Mouse (Mus musculus) lung, adult 2 months (tissue): Measurements from ENCODE around the gene Slc5a1.

Source experiments
- CTCF ChIP-seq: fragments of 200-500 bp; IDR thresholded peaks from 2 replicates; pipeline ENCODE4 v1.5.1; 2011; ENCODE audit warnings: mild to moderate bottlenecking, low read length, control low read depth; ENCODE audit not compliant: insufficient read depth
- POLR2A ChIP-seq: fragments of 200-500 bp; IDR thresholded peaks from 2 replicates; pipeline ENCODE4 v1.6.1; 2011; ENCODE audit warnings: low read depth, mild to moderate bottlenecking, control low read depth, low read length, borderline replicate concordance; ENCODE audit errors: extremely low read depth

DNA sequence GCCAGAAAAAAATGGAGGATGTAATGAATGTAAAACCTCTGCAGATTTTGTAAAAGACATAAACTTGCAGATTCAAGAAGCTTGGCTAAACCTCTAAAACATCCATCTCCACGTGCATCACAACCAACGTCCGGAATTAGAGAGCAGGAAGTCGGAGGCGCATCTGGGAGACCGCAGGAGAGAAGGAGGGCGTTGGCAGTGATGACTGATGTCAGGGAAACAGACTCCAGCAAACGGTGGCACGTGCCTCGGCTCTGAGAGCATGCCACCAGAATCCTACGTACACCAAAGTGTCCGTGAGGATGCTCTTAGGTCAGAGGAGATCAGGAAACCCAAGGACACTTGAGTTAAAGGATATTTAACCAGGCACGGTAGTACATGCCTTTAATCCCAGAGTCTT is 97.7 kb downstream of the Slc5a1 start:
- TF ChIP-seq POLR2A (no peak), CTCF (no peak)
